Mouse (Mus musculus) kidney, postnatal 36 days (tissue): ENCODE measurements around the gene Shbg.

Source experiments
- DNase-seq, 2 experiments: peaks; one replicate each; pipeline ENCODE4 v3.0.0; 2021 to 2022; ENCODE audit warnings: mixed read lengths in 2 of 2

Shbg gene

GRCm38 (mm10) chr11:69617805-69618204 is at the start of gene Shbg:
Gene Shbg, minus strand, starts transcription at chr11:69617905.
- DNase-seq: no peak

GRCm38 (mm10) chr11:69666665-69667005 is 48.9 kb upstream of the Shbg start:
- no peak for DNase-seq

GRCm38 (mm10) chr11:69665961-69666664 is 48.4 kb upstream of the Shbg start, which contains the start of gene Cd68:
Gene Cd68, minus strand, starts transcription at chr11:69666153.
- DNase-seq: peak in 1 of 2 experiments; percentile 51

GRCm38 (mm10) chr11:69665457-69665960 is 47.8 kb upstream of the Shbg start:
- no peak for DNase-seq

- no peak for DNase-seq
Observed at GRCm38 (mm10) chr11:69664841-69665240, 47.1 kb upstream of the Shbg start.

- peak in 1 of 2 experiments; percentile 47 for DNase-seq
Observed at GRCm38 (mm10) chr11:69663795-69664194, 46.1 kb upstream of the Shbg start.

- DNase-seq: no peak
Observed at GRCm38 (mm10) chr11:69662967-69663671, 45.4 kb upstream of the Shbg start.

GRCm38 (mm10) chr11:69662213-69662966 is 44.7 kb upstream of the Shbg start, which contains the start of gene Mpdu1:
Gene Mpdu1, minus strand, starts transcription at chr11:69662642.
- peak; percentile 94 to 95 for DNase-seq

GRCm38 (mm10) chr11:69661221-69661881 is 43.6 kb upstream of the Shbg start:
- peak in 1 of 2 experiments; percentile 55 for DNase-seq

- DNase-seq: no peak
Observed at GRCm38 (mm10) chr11:69657462-69657881, 39.8 kb upstream of the Shbg start.

GRCm38 (mm10) chr11:69656617-69657461 is 39.1 kb upstream of the Shbg start:
- peak in 1 of 2 experiments; percentile 68 for DNase-seq

- no peak for DNase-seq
Observed at GRCm38 (mm10) chr11:69656065-69656455, 38.4 kb upstream of the Shbg start.

GRCm38 (mm10) chr11:69655264-69656064 is 37.8 kb upstream of the Shbg start, which contains the start of gene Sox15:
Gene Sox15, plus strand, starts transcription at chr11:69655314.
- DNase-seq: peak; percentile 68 to 87

GRCm38 (mm10) chr11:69654760-69655159 is 37.1 kb upstream of the Shbg start:
- no peak for DNase-seq

GRCm38 (mm10) chr11:69653399-69653798 is 35.7 kb upstream of the Shbg start:
- no peak for DNase-seq

- DNase-seq: no peak
Observed at GRCm38 (mm10) chr11:69645860-69646259, 28.2 kb upstream of the Shbg start.

- no peak for DNase-seq
Observed at GRCm38 (mm10) chr11:69635471-69635870, 17.8 kb upstream of the Shbg start.

- peak; percentile 63 to 80 for DNase-seq
Observed at GRCm38 (mm10) chr11:69633128-69633866, 15.6 kb upstream of the Shbg start.

- peak; percentile 100 for DNase-seq
Observed at GRCm38 (mm10) chr11:69632284-69633089, 14.8 kb upstream of the Shbg start, which contains the start of gene Fxr2. Gene Fxr2, plus strand, starts transcription at chr11:69632990.
